14 mouse cellular contexts compared by ENCODE assay signal in the genomic region with DNA sequence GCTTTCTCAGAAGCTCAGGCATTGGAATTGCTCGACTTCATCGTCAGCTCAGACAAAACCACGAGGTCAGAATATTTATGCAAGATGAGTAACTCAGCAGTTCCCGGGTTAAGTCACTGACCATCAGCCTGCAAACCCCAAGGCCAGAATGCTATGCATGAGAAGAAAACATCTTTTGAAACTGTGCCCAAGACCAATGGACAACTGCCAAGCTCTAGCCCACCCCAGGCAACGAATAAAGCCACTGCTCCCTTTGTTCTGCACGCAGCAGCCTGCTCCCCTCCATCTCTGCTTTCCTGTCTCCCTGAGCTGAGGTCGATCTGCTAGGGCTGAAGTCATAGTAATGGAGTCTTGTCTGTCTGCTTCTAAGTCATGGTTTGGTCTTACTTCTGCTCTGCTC.
DNase-seq lines count a peak whose midpoint lies in the region; ATAC-seq and TF ChIP-seq lines count a peak whose summit lies in the region.
"Had no signal": no experiment of that assay in that cellular context is flagged by ENCODE, and none has a peak within 500 bp of the region (broad histone marks: within the 10 kb centered on the region; RNA-seq: fewer than 3 reads in every experiment).

No protein-coding gene starts in this region.

- DNase-seq in cerebellum, postnatal 10 days = peak; percentile 68 to 70
- DNase-seq in cerebellum, adult 2 months = no peak
- no peak for DNase-seq in neural tube, embryonic 10.5 days (ENCODE audit: extremely low spot score, low spot score)
- DNase-seq in B cell, adult 2 months = no peak
- DNase-seq in spleen, postnatal 4 days (ENCODE audit: low spot score in 2 of 2) = no peak
- DNase-seq: cerebellum, adult 9-11 months; gastrocnemius, postnatal 10 days; lung, postnatal 10 days had no signal

- peak; percentile 52; the same call in 1 of the 2 replicates for ATAC-seq in neural tube, embryonic 13.5 days (ENCODE audit: low read depth)
- no peak for ATAC-seq in forebrain, embryonic 13.5 days
- ATAC-seq in neural tube, embryonic 15.5 days (ENCODE audit: low FRiP score) = no peak
- ATAC-seq: intestine, embryonic 16.5 days had no signal

- no peaks in the 10 kb centered on the region for H3K36me3 ChIP-seq in neural tube, embryonic 13.5 days
- H3K36me3 ChIP-seq in forebrain, embryonic 13.5 days (ENCODE audit: poor library complexity, severe bottlenecking) = no peaks in the 10 kb centered on the region
- no peaks in the 10 kb centered on the region for H3K36me3 ChIP-seq in neural tube, embryonic 15.5 days
- H3K36me3 ChIP-seq: embryonic facial prominence, embryonic 12.5 days; heart, embryonic 15.5 days had no signal

- no peak overlapping the region for H3K9ac ChIP-seq in neural tube, embryonic 13.5 days
- H3K9ac ChIP-seq in forebrain, embryonic 13.5 days = no peak overlapping the region
- H3K9ac ChIP-seq in neural tube, embryonic 15.5 days (replicated peaks) = no peak overlapping the region
- H3K9ac ChIP-seq: embryonic facial prominence, embryonic 12.5 days; heart, embryonic 15.5 days had no signal

- H3K27ac ChIP-seq in cerebellum, adult 2 months (ENCODE audit: insufficient read depth, low read length) = no peak overlapping the region
- no peak overlapping the region; the same call in 1 of the 2 replicates for H3K27ac ChIP-seq in neural tube, embryonic 13.5 days (replicated peaks)
- peak overlapping the region; percentile 58 for H3K27ac ChIP-seq in forebrain, embryonic 13.5 days
- 0 out of 2 replicates have a peak overlapping the region, but pooled peaks have one; percentile 5 for H3K27ac ChIP-seq in neural tube, embryonic 15.5 days (replicated peaks)
- H3K27ac ChIP-seq: embryonic facial prominence, embryonic 12.5 days; heart, embryonic 15.5 days had no signal

- no peaks in the 10 kb centered on the region for H3K27me3 ChIP-seq in cerebellum, adult 2 months (ENCODE audit: control insufficient read depth, insufficient read depth, low read length)
- H3K27me3 ChIP-seq in neural tube, embryonic 13.5 days = no peaks in the 10 kb centered on the region
- no peaks in the 10 kb centered on the region for H3K27me3 ChIP-seq in forebrain, embryonic 13.5 days
- H3K27me3 ChIP-seq in neural tube, embryonic 15.5 days (replicated peaks) = no peaks in the 10 kb centered on the region

- TF ChIP-seq POLR2A in cerebellum, adult 2 months (IDR thresholded peaks at IDR 0.05; ENCODE audit: borderline replicate concordance, insufficient read depth, low read length) = no peak

- WGBS in cerebellum, adult 2 months = 26% methylated on average over 7 of the region's 7 CpGs
- WGBS in neural tube, embryonic 13.5 days = 45% methylated on average over 7 of the region's 7 CpGs
- WGBS in forebrain, embryonic 13.5 days = 37% methylated on average over 7 of the region's 7 CpGs
- 56% methylated on average over 7 of the region's 7 CpGs for WGBS in neural tube, embryonic 15.5 days

- H3K9me3 ChIP-seq in neural tube, embryonic 13.5 days = no peaks in the 10 kb centered on the region
- no peaks in the 10 kb centered on the region for H3K9me3 ChIP-seq in forebrain, embryonic 13.5 days (replicated peaks)
- H3K9me3 ChIP-seq in neural tube, embryonic 15.5 days (replicated peaks) = no peaks in the 10 kb centered on the region
- H3K9me3 ChIP-seq: embryonic facial prominence, embryonic 12.5 days; heart, embryonic 15.5 days had no signal

- no peak for TF ChIP-seq CTCF in cerebellum, adult 2 months (IDR thresholded peaks at IDR 0.05; ENCODE audit: borderline replicate concordance, insufficient read depth, low read depth, low read length)

- H3K4me1 ChIP-seq in cerebellum, adult 2 months (ENCODE audit: control insufficient read depth, insufficient read depth, low read length) = no peaks in the 10 kb centered on the region
- peaks cover 13% of the 10 kb centered on the region for H3K4me1 ChIP-seq in neural tube, embryonic 13.5 days (replicated peaks)
- H3K4me1 ChIP-seq in forebrain, embryonic 13.5 days = peaks cover 40% of the 10 kb centered on the region
- peaks cover 12% of the 10 kb centered on the region for H3K4me1 ChIP-seq in neural tube, embryonic 15.5 days

- H3K4me3 ChIP-seq in cerebellum, adult 2 months (replicated peaks; ENCODE audit: insufficient read depth, low read depth, low read length) = no peak overlapping the region
- H3K4me3 ChIP-seq in neural tube, embryonic 13.5 days = no peak overlapping the region
- H3K4me3 ChIP-seq in forebrain, embryonic 13.5 days = no peak overlapping the region
- no peak overlapping the region for H3K4me3 ChIP-seq in neural tube, embryonic 15.5 days (replicated peaks)
- H3K4me3 ChIP-seq: embryonic facial prominence, embryonic 12.5 days; heart, embryonic 15.5 days had no signal

- no peak overlapping the region for H3K4me2 ChIP-seq in neural tube, embryonic 13.5 days
- no peak overlapping the region for H3K4me2 ChIP-seq in forebrain, embryonic 13.5 days
- no peak overlapping the region for H3K4me2 ChIP-seq in neural tube, embryonic 15.5 days
- H3K4me2 ChIP-seq: embryonic facial prominence, embryonic 12.5 days; heart, embryonic 15.5 days had no signal

Comparison
In these comparisons a context has a peak if more than half of its experiments do, and no peak if none do; other contexts are left out.
1. DNase-seq: peak in cerebellum, postnatal 10 days (2 of 2); none in cerebellum, adult 2 months (0 of 2), neural tube, embryonic 10.5 days (single experiment), B cell, adult 2 months (0 of 2) and spleen, postnatal 4 days (0 of 2).
2. H3K27ac ChIP-seq: peak in forebrain, embryonic 13.5 days (single experiment) and neural tube, embryonic 15.5 days (single experiment); none in cerebellum, adult 2 months (single experiment) and neural tube, embryonic 13.5 days (single experiment).